Mouse (Mus musculus): ENCODE measurements at regions not wholly inside any gene's neighbourhood (a gene's known extent, or its start where the extent isn't known, plus 50 kb on each side); places are given as distances from the start of the nearest gene placed in this dataset.
"Not testable (repeated sequence)": the region's sequence is repeated elsewhere in the genome, so short reads cannot be mapped to it uniquely, and the experiment has no call there.

DNA sequence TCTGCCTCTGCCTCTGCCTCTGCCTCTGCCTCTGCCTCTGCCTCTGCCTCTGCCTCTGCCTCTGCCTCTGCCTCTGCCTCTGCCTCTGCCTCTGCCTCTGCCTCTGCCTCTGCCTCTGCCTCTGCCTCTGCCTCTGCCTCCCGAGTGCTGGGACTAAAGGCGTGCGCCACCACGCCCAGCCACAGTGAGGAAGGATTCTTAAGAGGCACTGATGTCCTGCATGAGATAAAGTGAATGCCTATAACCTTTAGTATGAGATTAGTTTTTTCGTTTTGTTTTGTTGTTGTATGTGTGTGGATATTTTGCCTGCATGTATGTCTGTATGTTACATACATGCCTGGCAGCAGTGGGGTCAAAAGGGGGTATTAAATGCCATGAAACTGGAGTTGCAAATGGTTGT is 63.2 kb downstream of the Hlx start:
- H3K27ac ChIP-seq (replicated peaks); H3K4me1 ChIP-seq; H3K4me3 ChIP-seq; H3K9me3 ChIP-seq (replicated peaks); H3K36me3 ChIP-seq; DNase-seq (ENCODE audit: low spot score); H3K27me3 ChIP-seq (ENCODE audit: low read depth, poor library complexity, severe bottlenecking): not testable (repeated sequence)
- 85% methylated on average over 5 of the region's 5 CpGs for WGBS

DNA sequence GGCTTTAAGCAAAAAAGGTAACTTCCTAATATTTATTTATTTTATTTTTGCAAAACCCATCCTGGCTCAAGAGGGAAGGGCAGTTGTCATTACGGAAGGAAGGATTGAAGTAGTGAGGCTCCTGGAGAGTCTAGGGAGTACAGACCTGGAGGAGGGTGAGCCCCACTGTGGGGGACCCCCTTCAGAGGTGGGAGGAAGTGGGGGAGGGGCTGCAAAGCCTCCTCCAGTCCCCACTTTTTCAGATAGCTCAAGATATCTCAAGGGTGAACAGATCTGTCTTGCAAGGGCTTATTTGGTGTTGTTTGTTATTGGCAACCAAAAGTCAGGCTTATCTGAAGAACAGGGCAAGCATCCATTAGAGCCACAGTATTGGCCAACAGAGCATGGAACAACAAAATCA is 64.0 kb downstream of the Hlx start:
- no peak overlapping the region for H3K4me3 ChIP-seq
- no peaks in the 10 kb centered on the region for H3K36me3 ChIP-seq
- no peaks in the 10 kb centered on the region for H3K27me3 ChIP-seq (ENCODE audit: low read depth, poor library complexity, severe bottlenecking)
- WGBS = 69% methylated on average over 1 of the region's 1 CpGs
- no peak overlapping the region for H3K27ac ChIP-seq (replicated peaks)
- H3K4me1 ChIP-seq = peaks cover 6% of the 10 kb centered on the region; the same call in 1 of the 2 replicates
- no peak for DNase-seq (ENCODE audit: low spot score)
- no peaks in the 10 kb centered on the region for H3K9me3 ChIP-seq (replicated peaks)

- H3K4me1 ChIP-seq = peaks cover 6% of the 10 kb centered on the region; the same call in 1 of the 2 replicates
- H3K4me3 ChIP-seq = no peak overlapping the region
- no peaks in the 10 kb centered on the region for H3K27me3 ChIP-seq (ENCODE audit: low read depth, poor library complexity, severe bottlenecking)
- DNase-seq (ENCODE audit: low spot score) = no peak
- 58% methylated on average over 2 of the region's 2 CpGs for WGBS
- no peaks in the 10 kb centered on the region for H3K9me3 ChIP-seq (replicated peaks)
- no peak overlapping the region for H3K27ac ChIP-seq (replicated peaks)
- no peaks in the 10 kb centered on the region for H3K36me3 ChIP-seq
Measured at GRCm38 (mm10) chr1:184668022-184668421, 64.4 kb downstream of the Hlx start.

DNA sequence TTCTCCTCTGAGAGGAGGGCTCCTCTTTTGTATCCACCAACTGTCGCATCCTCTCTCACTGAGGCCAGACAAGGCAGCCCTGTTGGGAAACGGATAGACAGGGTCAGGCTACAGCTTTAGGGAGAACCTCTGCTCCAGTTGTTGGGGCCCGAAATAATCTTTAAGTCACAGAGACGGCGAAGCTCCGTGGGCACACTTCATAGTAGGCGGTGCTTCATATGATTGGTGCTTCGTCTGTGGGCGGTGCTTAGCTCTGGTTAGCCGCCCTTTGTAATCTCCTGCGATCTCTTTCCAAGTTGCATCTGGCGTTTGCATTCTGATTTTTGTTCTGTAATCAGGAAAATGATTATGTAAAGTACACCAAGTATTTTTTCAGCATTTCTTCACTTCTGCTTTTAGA is 67.2 kb downstream of the Hlx start:
- 85% methylated on average over 12 of the region's 12 CpGs for WGBS
- H3K4me1 ChIP-seq = peaks cover 6% of the 10 kb centered on the region; the same call in 1 of the 2 replicates
- H3K9me3 ChIP-seq (replicated peaks) = no peaks in the 10 kb centered on the region
- H3K4me3 ChIP-seq = no peak overlapping the region
- DNase-seq (ENCODE audit: low spot score) = no peak
- H3K27me3 ChIP-seq (ENCODE audit: low read depth, poor library complexity, severe bottlenecking) = no peaks in the 10 kb centered on the region
- H3K27ac ChIP-seq (replicated peaks) = no peak overlapping the region
- no peaks in the 10 kb centered on the region for H3K36me3 ChIP-seq

DNA sequence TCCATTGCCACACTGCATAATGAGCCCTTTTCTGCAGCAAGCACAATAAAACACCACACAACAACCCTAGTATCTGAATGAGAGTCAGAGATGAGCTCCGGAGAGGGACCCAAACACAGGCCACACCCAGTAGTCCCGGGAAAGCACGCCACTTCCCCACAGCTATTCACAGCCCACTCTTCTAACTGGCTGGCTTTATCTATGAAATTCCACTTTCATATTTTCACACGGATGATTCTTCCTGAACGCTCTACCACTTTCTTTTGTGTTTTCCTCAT is 68.4 kb downstream of the Hlx start:
- Histone ChIP-seq H3K4me3 (no peak overlapping the region), H3K36me3 (no peaks in the 10 kb centered on the region), H3K27ac (replicated peaks) (no peak overlapping the region), H3K9me3 (replicated peaks) (no peaks in the 10 kb centered on the region), H3K27me3 (ENCODE audit: low read depth, poor library complexity, severe bottlenecking) (no peaks in the 10 kb centered on the region), H3K4me1 (peaks cover 6% of the 10 kb centered on the region; the same call in 1 of the 2 replicates)
- 78% methylated on average over 5 of the region's 5 CpGs for WGBS
- no peak for DNase-seq (ENCODE audit: low spot score)

- Histone ChIP-seq H3K27me3 (ENCODE audit: low read depth, poor library complexity, severe bottlenecking) (no peaks in the 10 kb centered on the region), H3K4me3 (no peak overlapping the region), H3K36me3 (no peaks in the 10 kb centered on the region), H3K9me3 (replicated peaks) (no peaks in the 10 kb centered on the region), H3K27ac (replicated peaks) (no peak overlapping the region), H3K4me1 (peaks cover 5% of the 10 kb centered on the region; the same call in 1 of the 2 replicates)
- WGBS = 81% methylated on average over 14 of the region's 14 CpGs
- DNase-seq (ENCODE audit: low spot score) = no peak
Measured at GRCm38 (mm10) chr1:184663300-184664097, 68.9 kb downstream of the Hlx start.

GRCm38 (mm10) chr1:184650541-184651105 is 81.8 kb downstream of the Hlx start:
- 91% methylated on average over 4 of the region's 4 CpGs for WGBS
- no peaks in the 10 kb centered on the region for H3K36me3 ChIP-seq
- no peak for DNase-seq (ENCODE audit: low spot score)
- no peak overlapping the region for H3K4me3 ChIP-seq
- H3K27ac ChIP-seq (replicated peaks) = no peak overlapping the region
- H3K9me3 ChIP-seq (replicated peaks) = peaks cover 8% of the 10 kb centered on the region
- H3K27me3 ChIP-seq (ENCODE audit: low read depth, poor library complexity, severe bottlenecking) = no peaks in the 10 kb centered on the region
- no peaks in the 10 kb centered on the region for H3K4me1 ChIP-seq

DNA sequence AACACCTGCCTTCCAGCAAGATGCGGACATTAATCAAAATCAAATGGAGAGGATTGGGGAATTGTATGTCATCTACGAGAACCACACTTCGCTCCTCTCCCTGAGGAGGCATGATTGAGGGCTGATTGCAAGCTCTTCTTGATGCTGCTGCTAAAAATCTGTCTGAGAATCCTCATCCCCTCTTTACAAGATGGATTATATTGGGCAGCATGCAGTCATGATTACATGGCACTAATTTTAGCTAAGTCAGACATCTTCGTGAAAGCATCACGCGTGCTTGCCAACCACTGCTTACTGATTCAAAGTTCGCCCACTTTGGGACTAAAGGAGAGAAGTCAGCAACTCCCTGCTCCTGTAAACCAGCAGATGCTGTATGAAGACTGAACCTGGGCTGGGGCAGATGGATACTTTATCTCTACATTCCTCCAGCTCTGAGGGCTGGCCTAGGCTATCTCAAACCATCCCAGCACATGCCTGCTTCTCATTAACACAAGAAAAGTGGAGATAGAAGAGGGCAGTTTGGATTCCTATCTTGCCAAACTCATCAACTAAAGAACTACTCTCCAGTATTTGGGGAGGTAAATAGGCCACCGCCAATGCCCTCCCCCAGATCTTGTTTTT is 84.4 kb downstream of the Hlx start:
- WGBS = 95% methylated on average over 8 of the region's 8 CpGs
- no peak overlapping the region for H3K4me3 ChIP-seq
- no peak overlapping the region for H3K27ac ChIP-seq (replicated peaks)
- H3K27me3 ChIP-seq (ENCODE audit: low read depth, poor library complexity, severe bottlenecking) = no peaks in the 10 kb centered on the region
- H3K36me3 ChIP-seq = no peaks in the 10 kb centered on the region
- H3K9me3 ChIP-seq (replicated peaks) = peaks cover 8% of the 10 kb centered on the region
- no peak for DNase-seq (ENCODE audit: low spot score)
- H3K4me1 ChIP-seq = peaks cover 7% of the 10 kb centered on the region; the same call in 1 of the 2 replicates

DNA sequence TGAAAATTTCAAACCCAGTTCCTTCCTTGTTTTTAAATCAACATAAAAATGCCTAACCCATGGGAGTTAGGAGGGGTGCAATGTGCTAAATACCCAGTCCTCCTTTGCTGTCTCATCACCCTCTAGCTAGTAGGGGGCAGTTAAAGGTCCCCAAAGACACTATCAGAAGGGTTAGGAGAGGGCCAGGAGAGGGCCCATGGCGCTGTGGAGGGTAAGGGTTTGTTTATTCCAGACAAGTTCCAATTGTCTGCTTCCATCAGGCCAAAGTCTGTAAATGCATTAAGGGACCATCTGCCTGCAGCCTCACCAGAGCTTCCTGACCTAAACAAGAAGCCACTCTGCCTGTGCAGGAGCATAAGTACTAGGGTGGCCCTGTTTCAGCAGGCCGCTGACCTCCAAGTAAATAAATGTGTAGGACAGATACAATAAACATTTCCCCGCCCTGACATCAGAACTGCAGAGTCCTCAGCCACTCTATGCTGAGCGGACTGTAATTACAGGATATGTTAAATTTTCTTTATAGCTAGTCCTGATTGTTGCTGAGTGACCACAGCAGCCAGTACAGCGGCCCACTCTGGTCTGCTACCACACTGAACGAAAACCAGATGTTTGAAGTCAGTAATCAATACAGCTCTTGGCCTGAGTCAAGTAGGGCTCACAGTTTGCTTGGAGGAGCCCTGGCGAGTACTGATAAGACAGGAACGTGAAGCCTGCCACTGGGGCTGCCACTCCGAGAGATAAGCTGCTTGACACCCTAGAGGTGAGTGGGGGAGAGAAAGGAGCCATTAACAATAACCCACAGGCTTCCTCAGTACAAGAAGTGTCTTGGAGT is 87.4 kb downstream of the Hlx start:
- peaks cover 8% of the 10 kb centered on the region for H3K9me3 ChIP-seq (replicated peaks)
- H3K36me3 ChIP-seq = no peaks in the 10 kb centered on the region
- peak overlapping the region; percentile 42; the same call in 1 of the 2 replicates for H3K27ac ChIP-seq (replicated peaks)
- H3K27me3 ChIP-seq (ENCODE audit: low read depth, poor library complexity, severe bottlenecking) = no peaks in the 10 kb centered on the region
- peaks cover 7% of the 10 kb centered on the region; the same call in 1 of the 2 replicates for H3K4me1 ChIP-seq
- WGBS = 56% methylated on average over 9 of the region's 9 CpGs
- H3K4me3 ChIP-seq = no peak overlapping the region
- DNase-seq (ENCODE audit: low spot score) = no peak

- Histone ChIP-seq H3K27me3 (ENCODE audit: low read depth, poor library complexity, severe bottlenecking) (no peaks in the 10 kb centered on the region), H3K4me3 (no peak overlapping the region), H3K36me3 (no peaks in the 10 kb centered on the region), H3K4me1 (no peaks in the 10 kb centered on the region), H3K9me3 (replicated peaks) (no peaks in the 10 kb centered on the region), H3K27ac (replicated peaks) (no peak overlapping the region)
- 89% methylated on average over 13 of the region's 13 CpGs for WGBS
- no peak for DNase-seq (ENCODE audit: low spot score)
Measured at GRCm38 (mm10) chr1:184630695-184631475, 101.5 kb downstream of the Hlx start.

DNA sequence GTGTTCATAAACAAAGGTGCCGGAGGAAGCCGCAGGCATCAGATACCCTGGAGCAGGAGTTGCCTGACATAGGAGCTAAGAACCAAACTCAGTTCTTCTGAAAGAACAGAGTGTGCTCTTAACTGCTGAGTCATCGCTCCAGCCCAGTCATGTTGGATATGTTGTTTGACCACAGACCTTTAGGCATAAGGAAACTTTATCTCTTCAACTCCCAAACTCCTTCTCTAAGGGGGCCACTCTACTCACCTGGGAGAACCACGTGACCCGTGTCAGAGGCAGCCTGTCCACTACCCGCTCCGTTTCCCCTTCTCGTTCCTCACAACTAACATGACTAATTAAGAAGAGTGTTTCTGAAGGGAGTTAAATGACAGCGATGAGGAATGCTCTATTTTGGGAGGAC is 103.2 kb downstream of the Hlx start:
- Histone ChIP-seq H3K4me3 (no peak overlapping the region), H3K4me1 (no peaks in the 10 kb centered on the region), H3K36me3 (no peaks in the 10 kb centered on the region), H3K27me3 (ENCODE audit: low read depth, poor library complexity, severe bottlenecking) (no peaks in the 10 kb centered on the region), H3K9me3 (replicated peaks) (no peaks in the 10 kb centered on the region), H3K27ac (replicated peaks) (no peak overlapping the region)
- no peak for DNase-seq (ENCODE audit: low spot score)
- 95% methylated on average over 9 of the region's 9 CpGs for WGBS

GRCm38 (mm10) chr1:184628566-184629168 is 103.8 kb downstream of the Hlx start:
- Histone ChIP-seq H3K4me3 (no peak overlapping the region), H3K27ac (replicated peaks) (no peak overlapping the region), H3K27me3 (ENCODE audit: low read depth, poor library complexity, severe bottlenecking) (no peaks in the 10 kb centered on the region), H3K9me3 (replicated peaks) (no peaks in the 10 kb centered on the region), H3K36me3 (no peaks in the 10 kb centered on the region), H3K4me1 (no peaks in the 10 kb centered on the region)
- DNase-seq (ENCODE audit: low spot score) = no peak
- 78% methylated on average over 3 of the region's 3 CpGs for WGBS

Data from midbrain, embryonic 10.5 days (tissue).